20 mouse cellular contexts compared by ENCODE assay signal in genomic region chr17:71495784-71496183, GRCm38 (mm10). TPM values are rescaled to one million over a fixed set of nuclear protein-coding genes. Genes with fewer than 3 reads are reported as not detected.
"Had no signal": no experiment of that assay in that cellular context is flagged by ENCODE, and none has a peak within 500 bp of the region (broad histone marks: within the 10 kb centered on the region; RNA-seq: fewer than 3 reads in every experiment).

No protein-coding gene starts in this region.

- DNase-seq: kidney, postnatal 10 days; kidney, postnatal 36 days; left cerebral cortex, postnatal 4 days; liver, postnatal 0 days; lung, embryonic 14.5 days; right cerebral cortex, adult 18-20 months; right cerebral cortex, postnatal 14 days; right cerebral cortex, postnatal 4 days; thymus, postnatal 25 days had no signal

- H3K4me1 ChIP-seq: limb, embryonic 12.5 days; limb, embryonic 15.5 days; midbrain, embryonic 12.5 days; midbrain, embryonic 15.5 days; neural tube, embryonic 13.5 days; stomach, embryonic 15.5 days had no signal

- H3K4me3 ChIP-seq: limb, embryonic 12.5 days; limb, embryonic 15.5 days; midbrain, embryonic 12.5 days; midbrain, embryonic 15.5 days; neural tube, embryonic 13.5 days; stomach, embryonic 15.5 days had no signal

- H3K27me3 ChIP-seq: limb, embryonic 12.5 days; limb, embryonic 15.5 days; midbrain, embryonic 12.5 days; midbrain, embryonic 15.5 days; neural tube, embryonic 13.5 days; stomach, embryonic 15.5 days had no signal

- ATAC-seq: liver, postnatal 0 days; lung, postnatal 0 days; midbrain, embryonic 15.5 days had no signal

- H3K9me3 ChIP-seq: limb, embryonic 12.5 days; limb, embryonic 15.5 days; midbrain, embryonic 12.5 days; midbrain, embryonic 15.5 days; neural tube, embryonic 13.5 days; stomach, embryonic 15.5 days had no signal

- H3K9ac ChIP-seq: limb, embryonic 12.5 days; limb, embryonic 15.5 days; liver, embryonic 14.5 days; liver, postnatal 0 days; lung, embryonic 14.5 days; midbrain, embryonic 12.5 days; midbrain, embryonic 15.5 days; neural tube, embryonic 13.5 days; stomach, embryonic 15.5 days had no signal

- H3K27ac ChIP-seq: limb, embryonic 12.5 days; limb, embryonic 15.5 days; liver, embryonic 14.5 days; macrophage; midbrain, embryonic 12.5 days; midbrain, embryonic 15.5 days; neural tube, embryonic 13.5 days; stomach, embryonic 15.5 days had no signal

- H3K36me3 ChIP-seq: midbrain, embryonic 15.5 days had no signal

- H3K4me2 ChIP-seq: limb, embryonic 12.5 days; limb, embryonic 15.5 days; liver, embryonic 11.5 days; lung, embryonic 14.5 days; midbrain, embryonic 12.5 days; midbrain, embryonic 15.5 days; neural tube, embryonic 13.5 days; stomach, embryonic 15.5 days had no signal

RNA-seq across cellular contexts. Expression of gene Spdya, which starts 56.1 kb away (rescaled TPM):
- total RNA-seq: megakaryocyte, adult 5-6 weeks had no signal
